Mouse (Mus musculus): ENCODE results near the gene Htra1.

- TF ChIP-seq CTCF (IDR thresholded peaks at IDR 0.05; ENCODE audit: low read depth) (no peak), EP300 (IDR thresholded peaks at IDR 0.05; ENCODE audit: low read depth) (no peak)
Observed at GRCm38 (mm10) chr7:130945730-130946129, 9.8 kb downstream of the Htra1 start.
